Mouse (Mus musculus): ENCODE data around the gene Foxn1. TPM values are rescaled to one million over a fixed set of nuclear protein-coding genes. Genes with fewer than 3 reads are reported as not detected.

Foxn1 gene
- polyA plus RNA-seq, 1 experiment = not detected

DNA sequence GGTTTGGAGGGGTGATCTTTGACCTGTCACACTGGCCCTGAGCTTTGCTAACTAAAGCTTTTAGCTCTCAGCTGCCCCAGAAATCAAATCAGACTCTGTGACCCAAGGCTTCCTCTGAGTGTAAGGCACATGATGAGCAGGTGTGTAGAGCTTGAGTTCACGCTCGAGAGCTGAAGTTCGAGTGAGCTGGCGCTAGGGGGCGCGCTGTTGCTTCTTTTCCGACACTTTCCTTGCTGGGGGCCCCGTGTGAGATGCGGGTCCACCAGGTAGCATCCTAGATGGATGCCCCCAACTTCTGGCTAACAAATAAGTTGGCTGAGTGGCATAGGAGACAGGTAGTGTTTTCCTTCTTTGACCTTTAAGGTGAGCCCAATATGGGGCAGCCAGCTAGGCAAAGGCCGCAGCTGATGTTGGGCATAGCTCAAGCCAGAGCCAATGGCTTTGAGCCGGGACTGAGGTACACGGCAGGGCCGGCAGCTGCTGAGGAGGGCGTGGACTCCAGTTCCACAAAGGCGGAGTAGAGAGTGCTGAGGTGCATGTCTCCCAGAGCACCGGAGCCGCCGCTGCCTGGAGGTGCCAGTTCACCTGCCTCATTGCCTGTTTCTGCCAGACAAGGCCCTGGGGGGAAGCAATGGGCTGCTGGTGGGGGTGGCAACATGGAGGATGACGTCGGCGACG is 27.9 kb downstream of the Foxn1 start:
- no peak for DNase-seq (ENCODE audit: low read depth)

DNA sequence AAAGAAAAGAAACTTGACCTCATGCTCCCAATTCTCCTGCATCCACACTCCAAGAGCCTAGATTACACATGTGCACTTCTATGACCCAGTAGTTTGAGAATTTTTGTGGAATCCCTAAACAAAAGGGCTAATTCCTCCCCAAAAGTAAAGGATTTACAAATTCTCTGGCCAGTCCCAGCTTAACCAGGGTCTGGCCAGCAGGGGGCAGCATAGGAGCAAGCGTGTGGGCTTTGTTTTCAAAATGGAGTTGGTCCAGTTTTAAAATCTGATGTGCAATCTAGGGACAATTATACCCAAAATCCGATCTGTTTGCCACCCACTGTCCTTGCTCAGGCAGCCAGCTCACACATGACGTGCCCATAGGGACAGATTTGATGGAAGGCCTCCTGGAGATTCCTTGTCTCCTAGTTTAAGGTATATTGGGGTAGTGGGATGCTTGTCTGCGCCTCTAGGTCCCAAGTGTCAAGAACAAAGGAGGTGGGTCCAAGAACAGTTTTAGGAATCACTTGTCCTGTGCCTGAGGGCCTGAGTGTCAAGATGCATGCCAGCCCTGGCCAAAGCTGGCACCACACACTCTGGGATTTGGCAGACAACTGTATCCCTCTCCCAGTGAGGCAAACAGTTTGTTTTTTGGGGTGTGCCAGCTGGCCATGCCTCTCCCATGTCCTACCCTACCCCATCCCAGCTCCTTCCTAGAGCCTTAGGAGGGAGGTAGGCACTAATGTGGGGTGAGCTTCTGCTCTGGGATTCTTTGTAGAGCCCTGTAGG is 30.7 kb downstream of the Foxn1 start:
- DNase-seq (ENCODE audit: low read depth) = no peak

DNA sequence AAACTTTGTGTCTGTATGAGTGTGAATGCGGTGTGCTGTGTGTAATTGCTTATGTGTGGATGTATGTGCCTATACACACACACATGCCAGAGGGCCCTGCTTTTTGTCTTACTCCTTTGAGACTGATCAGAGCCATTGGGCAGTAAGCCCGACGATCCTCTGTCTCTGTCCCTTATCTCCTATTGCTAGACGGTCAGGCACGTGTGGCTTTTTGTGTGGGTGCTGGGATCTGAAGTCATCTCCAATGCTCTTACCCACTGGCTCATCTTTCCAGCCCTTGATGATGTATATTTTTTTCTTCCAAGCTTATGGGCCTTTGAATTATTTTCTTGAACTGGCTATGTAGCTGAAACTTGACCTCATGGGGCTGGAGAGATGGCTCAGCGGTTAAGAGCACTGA is 31.5 kb downstream of the Foxn1 start:
- no peak for DNase-seq (ENCODE audit: low read depth)

DNA sequence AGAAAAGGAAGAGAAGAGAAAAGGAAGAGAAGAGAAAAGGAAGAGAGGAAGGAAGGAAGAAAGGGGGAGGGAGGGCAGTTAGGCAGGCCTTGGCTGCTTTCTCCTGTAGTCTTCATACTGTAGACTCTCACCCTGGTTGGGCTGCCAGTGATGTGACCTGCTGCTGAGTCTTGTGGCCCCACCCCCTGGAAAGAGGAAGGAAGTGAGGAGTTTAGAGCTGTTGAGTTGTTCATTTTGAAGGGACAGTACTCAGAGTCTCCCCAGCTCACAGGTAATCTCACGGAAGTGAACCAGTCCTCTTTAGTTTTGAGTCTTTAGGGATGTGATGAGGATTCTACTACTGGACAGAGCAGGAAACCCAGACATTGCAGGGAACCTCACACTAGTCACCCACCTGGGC is 33.3 kb downstream of the Foxn1 start:
- DNase-seq (ENCODE audit: low read depth) = no peak

- DNase-seq (ENCODE audit: low read depth) = no peak
Observed at GRCm38 (mm10) chr11:78349441-78350358, 36.7 kb downstream of the Foxn1 start.

DNA sequence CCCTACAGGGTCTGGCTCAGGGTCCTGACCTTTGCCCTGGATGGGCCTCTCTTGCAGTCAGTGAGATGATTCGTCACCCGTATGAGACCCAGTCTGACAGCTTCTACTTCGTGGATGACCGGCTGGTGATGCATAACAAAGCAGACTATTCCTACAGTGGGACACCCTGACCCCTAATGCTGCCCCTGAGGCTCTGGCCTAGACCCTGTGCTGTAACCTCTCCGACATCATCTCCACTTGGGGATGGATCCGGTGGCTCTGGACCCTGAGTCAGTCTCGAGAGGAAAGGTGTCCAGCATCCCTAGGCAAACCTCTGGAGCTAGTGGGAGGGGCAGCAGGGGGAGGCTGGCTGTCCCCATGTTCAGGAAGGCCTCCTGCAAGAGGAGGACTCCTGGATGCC is 37.9 kb downstream of the Foxn1 start:
- no peak for DNase-seq (ENCODE audit: low read depth)

GRCm38 (mm10) chr11:78347908-78348307 is 38.5 kb downstream of the Foxn1 start:
- DNase-seq (ENCODE audit: low read depth) = no peak

DNA sequence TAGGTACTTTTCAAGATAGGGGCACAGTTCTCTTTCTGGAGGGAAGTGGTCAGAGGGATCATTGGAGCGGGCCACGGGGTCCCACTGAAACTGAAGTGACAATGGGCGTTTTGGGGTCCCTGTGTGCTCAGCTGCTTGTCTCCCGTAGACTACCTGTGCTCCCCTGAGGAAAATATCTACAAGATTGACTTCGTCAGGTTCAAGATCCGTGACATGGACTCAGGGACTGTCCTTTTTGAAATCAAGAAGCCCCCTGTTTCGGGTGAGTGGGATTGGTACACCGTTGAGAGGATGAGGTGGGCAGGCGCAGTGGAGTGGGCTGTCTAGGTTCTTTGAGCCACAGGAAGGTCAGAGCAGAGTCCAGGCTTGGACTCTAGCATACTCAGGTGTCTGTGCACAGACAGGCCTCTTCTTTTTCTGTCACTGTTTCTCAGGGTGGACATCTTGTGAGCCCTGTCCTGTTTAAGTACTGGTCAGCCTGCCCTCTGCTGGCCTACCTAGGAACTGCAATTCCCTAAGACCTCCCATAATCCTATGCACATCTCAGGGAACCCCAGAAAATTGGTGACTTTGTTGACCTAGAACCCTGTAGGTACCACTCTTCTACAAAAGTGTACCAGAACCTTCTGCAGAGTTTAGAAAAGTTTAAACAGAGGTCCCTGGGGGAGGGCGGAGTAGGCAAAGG is 39.1 kb downstream of the Foxn1 start:
- DNase-seq (ENCODE audit: low read depth) = no peak

- DNase-seq (ENCODE audit: low read depth) = no peak
Observed at GRCm38 (mm10) chr11:78346326-78347069, 39.9 kb downstream of the Foxn1 start.

DNA sequence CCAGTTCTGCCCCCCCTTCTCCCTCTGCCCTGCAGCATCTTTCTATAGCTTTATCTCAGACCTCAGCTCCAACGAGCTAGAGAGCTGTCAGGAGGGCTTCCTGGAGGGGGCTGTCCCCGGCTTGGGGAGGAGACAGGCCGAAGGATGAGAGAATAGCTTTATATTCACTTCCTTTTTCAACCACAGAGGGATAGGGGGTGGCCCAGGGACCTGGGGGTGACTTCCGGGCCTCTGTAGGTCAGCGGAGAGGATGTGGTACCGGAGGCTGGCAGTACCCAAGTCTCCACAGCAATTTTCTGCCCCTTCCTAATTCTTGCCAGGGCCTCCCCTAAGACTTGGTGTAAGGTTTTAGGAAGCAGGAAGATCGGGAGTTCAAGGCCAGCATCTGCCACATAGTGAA is 40.6 kb downstream of the Foxn1 start:
- DNase-seq (ENCODE audit: low read depth) = no peak

DNA sequence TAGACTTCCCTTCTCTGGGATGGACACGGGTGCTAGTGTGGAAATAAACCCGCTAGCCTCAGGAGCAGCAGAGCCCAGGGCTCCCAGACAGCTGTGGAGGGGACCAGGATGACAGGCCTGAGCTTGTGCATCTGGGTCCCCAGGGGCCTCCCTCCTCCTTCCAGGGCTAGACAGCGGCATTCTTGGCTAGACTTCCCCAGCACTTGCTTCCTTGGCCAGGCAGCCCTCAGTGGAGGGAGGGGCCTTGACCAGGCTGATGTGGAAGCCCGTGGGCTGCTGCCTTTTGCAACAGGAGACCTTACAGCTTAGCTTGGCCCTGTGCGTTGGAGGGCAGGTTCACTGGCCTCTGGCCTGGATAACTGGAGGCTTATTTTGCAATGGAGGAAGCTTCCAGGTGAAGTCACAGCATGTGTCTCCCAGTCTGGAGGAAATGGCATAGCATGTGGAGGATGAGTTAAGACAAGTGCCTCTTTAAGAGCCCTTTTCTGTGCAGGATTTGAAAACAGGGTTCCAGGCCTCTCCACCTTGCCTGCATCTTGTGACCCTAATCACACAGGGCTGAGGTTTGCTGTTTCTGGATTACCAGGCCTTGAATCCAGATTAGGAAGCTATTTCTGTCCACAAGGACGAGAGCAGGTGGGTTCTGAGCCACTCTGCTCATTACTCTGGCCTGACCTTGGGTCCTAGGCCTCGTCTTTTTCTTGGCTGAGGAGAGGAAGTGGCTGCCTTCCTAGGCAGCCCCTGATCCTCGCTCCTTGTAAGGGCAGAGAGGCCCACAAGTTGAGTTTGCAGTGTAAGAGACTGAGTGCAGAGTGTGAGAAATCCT is 41.3 kb downstream of the Foxn1 start:
- peak; percentile 90 for DNase-seq (ENCODE audit: low read depth)

DNA sequence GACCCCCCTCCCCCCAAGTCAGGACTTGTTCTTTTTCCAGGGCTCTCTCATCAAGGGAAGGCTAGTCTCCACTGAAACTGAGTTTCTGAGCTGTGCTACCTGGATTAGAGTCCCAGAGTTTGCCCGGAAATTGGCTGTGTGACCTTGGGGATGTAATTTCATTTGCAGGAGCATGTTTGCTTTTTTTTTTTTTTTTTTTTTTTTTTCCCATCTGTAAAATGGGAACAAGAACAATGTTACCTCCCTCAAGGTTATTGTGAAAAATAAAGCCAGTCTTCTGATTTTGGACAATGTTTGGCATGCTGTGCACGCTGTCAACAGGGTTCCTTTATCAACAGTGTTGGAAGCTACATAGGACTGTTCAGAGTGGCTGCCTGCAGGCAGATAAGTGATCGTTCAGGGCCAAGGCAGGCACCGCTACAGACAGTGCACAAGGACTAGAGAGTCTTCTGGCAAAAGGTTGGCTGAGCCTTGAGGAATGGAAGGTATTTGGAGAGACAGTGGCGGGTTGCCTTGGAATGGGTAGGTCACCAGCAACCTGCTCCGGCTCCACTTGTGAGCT is 41.9 kb downstream of the Foxn1 start:
- no peak for DNase-seq (ENCODE audit: low read depth)

DNA sequence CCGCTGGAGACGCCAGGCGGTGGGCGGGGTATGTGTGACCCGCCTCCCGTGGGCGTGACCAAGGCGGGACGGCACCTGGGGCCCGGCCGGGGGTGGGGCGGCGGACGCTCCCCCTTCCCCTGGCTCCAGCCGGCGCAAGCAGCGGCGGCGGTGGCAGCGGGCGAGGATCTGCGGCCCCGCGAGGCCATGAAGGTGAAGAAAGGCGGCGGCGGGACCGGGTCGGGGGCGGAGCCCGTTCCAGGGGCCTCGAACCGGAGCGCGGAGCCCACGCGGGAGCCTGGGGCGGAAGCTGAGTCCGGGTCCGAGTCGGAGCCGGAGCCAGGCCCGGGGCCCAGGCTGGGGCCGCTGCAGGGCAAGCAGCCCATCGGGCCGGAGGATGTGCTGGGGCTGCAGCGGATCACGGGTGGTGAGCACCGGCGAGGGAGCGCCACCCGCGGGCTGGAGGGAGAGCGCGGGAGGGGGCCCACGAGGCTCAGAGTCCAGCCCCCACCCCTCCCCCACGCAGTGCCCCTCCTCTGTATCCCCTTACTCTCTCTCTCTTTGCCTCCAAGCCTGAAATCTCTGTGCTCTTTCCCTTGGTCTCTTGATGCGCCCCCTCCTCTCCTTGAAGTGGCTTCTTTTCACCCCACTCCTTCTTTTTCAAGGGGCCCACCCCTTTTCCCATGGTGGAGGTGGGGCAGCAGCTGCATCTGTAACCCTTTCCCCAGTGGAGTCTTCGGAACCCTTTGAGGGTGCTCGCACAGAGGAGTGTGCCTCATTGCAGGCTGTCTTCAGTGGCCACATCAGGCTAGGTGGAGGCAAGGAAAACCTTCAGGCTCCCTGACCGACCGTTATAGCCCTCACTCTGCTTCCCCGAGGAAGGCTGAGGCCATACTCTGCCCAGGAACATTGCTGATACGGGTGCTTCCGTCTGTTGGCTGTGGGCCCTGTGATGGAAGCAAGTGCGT is 42.7 kb downstream of the Foxn1 start, which contains the start of gene Unc119:
Unc119 (plus strand) TSS at position 102 of the 947 bp plus-strand sequence.
- DNase-seq (ENCODE audit: low read depth) = no peak

DNA sequence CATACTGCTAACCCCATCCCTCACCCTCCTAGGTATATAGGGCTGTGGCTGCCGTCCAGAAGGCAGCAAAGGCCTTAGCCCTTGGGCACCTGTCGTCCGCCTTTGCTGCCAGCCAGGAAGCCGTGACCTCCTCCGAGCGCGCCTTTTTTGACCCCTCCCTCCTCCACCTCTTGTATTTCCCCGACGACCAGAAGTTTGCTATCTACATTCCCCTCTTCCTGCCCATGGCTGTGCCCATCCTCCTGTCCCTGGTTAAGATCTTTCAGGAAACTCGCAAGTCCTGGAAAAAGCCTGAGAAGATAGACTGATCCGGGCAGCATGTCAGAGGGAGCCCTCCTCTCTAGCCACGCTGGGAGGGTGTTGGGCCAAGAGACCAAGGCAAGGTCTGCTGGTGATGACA is 44.7 kb downstream of the Foxn1 start:
- DNase-seq (ENCODE audit: low read depth) = no peak

DNA sequence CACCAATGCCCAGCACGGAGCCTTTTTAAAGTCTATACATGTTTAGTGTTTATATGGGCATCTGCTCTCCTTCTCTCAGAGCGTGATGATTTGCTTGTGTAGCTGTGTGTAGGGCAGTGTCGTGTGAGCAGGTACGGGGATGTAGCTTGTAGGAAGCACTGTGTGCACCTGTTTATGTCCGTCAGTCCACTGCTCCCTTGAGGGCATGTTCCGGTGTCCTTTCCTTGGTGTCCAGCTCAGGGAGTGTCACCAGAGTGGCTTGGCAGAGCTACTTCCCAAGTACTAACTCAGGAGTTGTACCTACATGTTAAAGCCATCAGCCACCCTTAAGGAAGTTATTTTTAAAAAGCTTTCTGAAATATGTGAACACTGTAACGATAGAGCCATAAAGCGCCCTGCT is 49.3 kb downstream of the Foxn1 start:
- DNase-seq (ENCODE audit: low read depth) = no peak

DNA sequence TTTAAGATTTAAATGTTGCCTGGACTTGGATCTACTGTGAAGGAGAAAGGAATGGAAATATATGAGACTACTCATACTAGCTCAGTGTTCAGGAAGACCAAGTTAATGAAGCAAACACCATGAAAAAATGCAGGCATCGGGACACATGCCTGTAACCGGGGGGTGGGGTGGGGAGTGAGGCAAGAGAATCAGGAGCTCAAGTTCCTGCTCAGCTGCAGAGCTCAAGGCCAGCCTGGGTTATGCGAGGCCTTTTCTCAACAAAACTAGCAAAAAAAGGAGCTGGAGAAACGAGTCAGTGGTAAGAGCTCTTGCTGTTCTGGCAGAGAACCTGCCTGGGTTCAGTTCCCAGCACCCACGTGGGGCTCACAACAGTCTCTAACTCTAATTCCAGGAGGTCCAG is 52.4 kb downstream of the Foxn1 start:
- no peak for DNase-seq (ENCODE audit: low read depth)

- no peak for DNase-seq (ENCODE audit: low read depth)
Observed at GRCm38 (mm10) chr11:78332676-78333075, 53.7 kb downstream of the Foxn1 start.

DNA sequence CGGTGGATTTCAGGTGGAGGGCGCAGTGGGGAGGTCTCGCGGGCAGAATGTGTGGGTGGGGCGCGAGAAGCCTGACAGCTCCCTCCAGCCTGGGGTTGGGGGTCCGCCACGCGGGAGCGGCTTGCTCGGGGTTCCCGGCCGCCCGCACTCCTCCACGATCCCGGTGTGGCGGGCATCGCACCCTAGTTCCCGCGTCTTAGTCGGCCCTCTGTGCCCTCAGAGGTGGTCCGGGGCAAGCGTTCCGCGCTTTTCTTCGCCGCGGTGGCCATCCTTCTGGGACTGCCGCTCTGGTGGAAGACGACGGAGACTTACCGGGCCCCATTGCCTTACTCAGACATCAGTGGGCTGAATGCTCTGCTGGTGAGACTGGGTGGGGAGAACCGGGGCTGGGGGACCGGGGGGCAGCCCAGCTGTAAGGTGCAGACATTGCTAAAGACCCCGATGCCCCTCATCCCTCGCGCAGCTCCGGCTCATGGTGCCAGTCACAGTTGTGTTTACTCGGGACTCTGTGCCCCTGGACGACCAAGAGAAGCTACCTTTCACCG is 57.8 kb downstream of the Foxn1 start:
- DNase-seq (ENCODE audit: low read depth) = no peak
